In the genomic region with DNA sequence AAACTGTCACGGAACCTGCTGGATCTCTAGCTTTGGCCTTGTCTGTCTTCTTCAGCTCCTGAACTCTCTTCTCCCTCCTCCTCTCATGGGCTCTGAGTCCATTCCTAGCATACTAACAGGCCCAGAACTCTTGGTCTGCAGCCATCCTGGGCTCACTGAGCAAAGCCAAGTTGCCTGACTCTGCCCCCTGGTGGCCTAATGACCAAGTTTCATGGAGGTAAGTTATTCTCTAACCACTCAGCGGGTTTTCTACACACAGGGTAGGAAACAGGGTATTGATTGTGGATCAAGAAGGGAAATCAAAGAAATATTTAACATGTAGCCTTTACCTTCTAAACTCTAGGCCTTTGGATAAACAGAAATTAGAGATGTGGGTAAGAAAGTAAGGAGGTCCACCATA, we compare ENCODE assay signal across 9 mouse cellular contexts. TPM values are rescaled to one million over a fixed set of nuclear protein-coding genes. Genes with fewer than 3 reads are reported as not detected.
A peak's percentile ranks its signal among the peaks of the same experiment; 100 is the strongest.
DNase-seq lines count a peak whose midpoint lies in the region; ATAC-seq and TF ChIP-seq lines count a peak whose summit lies in the region.
"Had no signal": no experiment of that assay in that cellular context is flagged by ENCODE, and none has a peak within 500 bp of the region (broad histone marks: within the 10 kb centered on the region; RNA-seq: fewer than 3 reads in every experiment).

A gene (plus strand): TSS at position 21 of the 400 bp plus-strand sequence.

- no peak within 1 kb of the TSS for H3K4me3 ChIP-seq in bone marrow macrophage, adult 2 months (ENCODE audit: insufficient read depth, low read length)
- H3K4me3 ChIP-seq in heart, embryonic 11.5 days (ENCODE audit: low read depth, low read length): no peak within 1 kb of the TSS
- no peak within 1 kb of the TSS for H3K4me3 ChIP-seq in kidney, postnatal 0 days (replicated peaks; ENCODE audit: low read depth, low read length)
- H3K4me3 ChIP-seq in liver, embryonic 11.5 days (ENCODE audit: low read depth, low read length): no peak within 1 kb of the TSS
- H3K4me3 ChIP-seq in stomach, embryonic 14.5 days (ENCODE audit: low read depth, low read length): no peak within 1 kb of the TSS
- H3K4me3 ChIP-seq: embryonic facial prominence, embryonic 13.5 days had no signal

- peak; percentile 80 for TF ChIP-seq CTCF in bone marrow macrophage, adult 2 months (IDR thresholded peaks at IDR 0.05; ENCODE audit: low read depth, low read length)
- TF ChIP-seq CTCF in kidney, postnatal 0 days (IDR thresholded peaks at IDR 0.05; ENCODE audit: low read depth): peak; percentile 93

- no peak within 1 kb of the TSS for H3K9ac ChIP-seq in heart, embryonic 11.5 days (ENCODE audit: low read depth, low read length)
- H3K9ac ChIP-seq in kidney, postnatal 0 days (ENCODE audit: low read depth, low read length): no peak within 1 kb of the TSS
- H3K9ac ChIP-seq in liver, embryonic 11.5 days (ENCODE audit: low read depth, low read length): no peak within 1 kb of the TSS
- H3K9ac ChIP-seq in stomach, embryonic 14.5 days (replicated peaks; ENCODE audit: low read depth, low read length): no peak within 1 kb of the TSS
- H3K9ac ChIP-seq: embryonic facial prominence, embryonic 13.5 days had no signal

- peaks cover 44% of the 10 kb centered on the region for H3K4me1 ChIP-seq in bone marrow macrophage, adult 2 months (ENCODE audit: control insufficient read depth, insufficient read depth, low read length)
- H3K4me1 ChIP-seq in heart, embryonic 11.5 days (ENCODE audit: control insufficient read depth, insufficient read depth, low read length): 0 out of 2 replicates have a peak, but pooled peaks cover 4% of the 10 kb centered on the region
- H3K4me1 ChIP-seq in kidney, postnatal 0 days (replicated peaks; ENCODE audit: insufficient read depth, low read length): no peaks in the 10 kb centered on the region
- no peaks in the 10 kb centered on the region for H3K4me1 ChIP-seq in liver, embryonic 11.5 days (replicated peaks; ENCODE audit: control insufficient read depth, insufficient read depth, low read length)
- H3K4me1 ChIP-seq in stomach, embryonic 14.5 days (ENCODE audit: control insufficient read depth, insufficient read depth, low read length): peaks cover 8% of the 10 kb centered on the region; the same call in 1 of the 2 replicates

- no peak for TF ChIP-seq POLR2A in bone marrow macrophage, adult 2 months (IDR thresholded peaks at IDR 0.05; ENCODE audit: borderline replicate concordance, low read depth, low read length)

- H3K27ac ChIP-seq in bone marrow macrophage, adult 2 months (ENCODE audit: insufficient read depth, low read depth, low read length): peak within 1 kb of the TSS; percentile 70
- H3K27ac ChIP-seq in heart, embryonic 11.5 days (ENCODE audit: low read depth, low read length): peak within 1 kb of the TSS; percentile 30; the same call in 1 of the 2 replicates
- no peak within 1 kb of the TSS for H3K27ac ChIP-seq in kidney, postnatal 0 days
- no peak within 1 kb of the TSS for H3K27ac ChIP-seq in liver, embryonic 11.5 days (ENCODE audit: low read depth, low read length)
- H3K27ac ChIP-seq in stomach, embryonic 14.5 days (ENCODE audit: low read length): no peak within 1 kb of the TSS
- H3K27ac ChIP-seq: embryonic facial prominence, embryonic 13.5 days had no signal

- ATAC-seq in erythroid progenitor cell, adult 5-6 weeks (replicated peaks; ENCODE audit: low FRiP score, poor library complexity, severe bottlenecking): peak; percentile 90
- ATAC-seq in heart, embryonic 11.5 days (replicated peaks; ENCODE audit: insufficient number of reproducible peaks, low FRiP score, low TSS enrichment): no peak
- ATAC-seq in kidney, postnatal 0 days (replicated peaks; ENCODE audit: low FRiP score, low read depth): peak; percentile 63; the same call in 1 of the 2 replicates
- ATAC-seq in liver, embryonic 11.5 days (replicated peaks; ENCODE audit: low FRiP score): peak; percentile 66
- peak; percentile 51; the same call in 1 of the 2 replicates for ATAC-seq in stomach, embryonic 14.5 days (ENCODE audit: insufficient number of reproducible peaks, insufficient read depth, low FRiP score, low read depth)

- H3K9me3 ChIP-seq in heart, embryonic 11.5 days (replicated peaks; ENCODE audit: control insufficient read depth, low read length): no peaks in the 10 kb centered on the region
- H3K9me3 ChIP-seq in kidney, postnatal 0 days (replicated peaks; ENCODE audit: low read length): no peaks in the 10 kb centered on the region
- no peaks in the 10 kb centered on the region for H3K9me3 ChIP-seq in liver, embryonic 11.5 days (ENCODE audit: control insufficient read depth, low read length)
- H3K9me3 ChIP-seq in stomach, embryonic 14.5 days (ENCODE audit: control insufficient read depth, low read depth, low read length): no peaks in the 10 kb centered on the region
- H3K9me3 ChIP-seq: embryonic facial prominence, embryonic 13.5 days had no signal

- no peak within 1 kb of the TSS for H3K4me2 ChIP-seq in heart, embryonic 11.5 days
- no peak within 1 kb of the TSS for H3K4me2 ChIP-seq in kidney, postnatal 0 days (ENCODE audit: low read length)
- H3K4me2 ChIP-seq in liver, embryonic 11.5 days: no peak within 1 kb of the TSS
- no peak within 1 kb of the TSS for H3K4me2 ChIP-seq in stomach, embryonic 14.5 days (replicated peaks; ENCODE audit: low read depth, low read length)
- H3K4me2 ChIP-seq: embryonic facial prominence, embryonic 13.5 days had no signal

- peak; percentile 89 for DNase-seq in CD4-positive, CD25-positive, alpha-beta regulatory T cell, adult 2 months (ENCODE audit: low read depth, low spot score)
- peak; percentile 88 for DNase-seq in kidney, postnatal 0 days (ENCODE audit: low spot score)
- peak; percentile 66 for DNase-seq in liver, embryonic 11.5 days (ENCODE audit: low spot score)
- DNase-seq in natural killer cell, adult 2 months (ENCODE audit: low spot score in 2 of 2): peak; percentile 68 to 79

- no peaks in the 10 kb centered on the region for H3K27me3 ChIP-seq in heart, embryonic 11.5 days (ENCODE audit: control insufficient read depth, insufficient read depth, low read length)
- no peaks in the 10 kb centered on the region for H3K27me3 ChIP-seq in kidney, postnatal 0 days (ENCODE audit: insufficient read depth, low read length)
- H3K27me3 ChIP-seq in liver, embryonic 11.5 days (replicated peaks; ENCODE audit: control insufficient read depth, insufficient read depth, low read length): no peaks in the 10 kb centered on the region
- H3K27me3 ChIP-seq in stomach, embryonic 14.5 days (ENCODE audit: control insufficient read depth, insufficient read depth, low read length): no peaks in the 10 kb centered on the region
- H3K27me3 ChIP-seq: embryonic facial prominence, embryonic 13.5 days had no signal

- no peaks in the 10 kb centered on the region for H3K36me3 ChIP-seq in heart, embryonic 11.5 days (ENCODE audit: control insufficient read depth, insufficient read depth, low read length)
- H3K36me3 ChIP-seq in kidney, postnatal 0 days (ENCODE audit: insufficient read depth, low read length): no peaks in the 10 kb centered on the region
- no peaks in the 10 kb centered on the region for H3K36me3 ChIP-seq in liver, embryonic 11.5 days (ENCODE audit: control insufficient read depth, insufficient read depth, low read length)
- no peaks in the 10 kb centered on the region for H3K36me3 ChIP-seq in stomach, embryonic 14.5 days (ENCODE audit: control insufficient read depth, insufficient read depth, low read length)
- H3K36me3 ChIP-seq: embryonic facial prominence, embryonic 13.5 days had no signal

- 36% methylated on average over 2 of the region's 2 CpGs for WGBS in heart, embryonic 11.5 days (ENCODE audit: insufficient replicate concordance)
- WGBS in kidney, postnatal 0 days: 42% methylated on average over 2 of the region's 2 CpGs
- WGBS in liver, embryonic 11.5 days: 42% methylated on average over 2 of the region's 2 CpGs
- WGBS in stomach, embryonic 14.5 days: 48% methylated on average over 2 of the region's 2 CpGs

RNA-seq across cellular contexts. Expression of the gene that starts here (rescaled TPM):
- polyA plus RNA-seq in bone marrow macrophage, adult 2 months (2012; ENCODE audit: insufficient read depth, insufficient read length, missing spikeins): not detected in 2 replicates
- 1.4 TPM in 1 of 2 replicates, not detected in the other for total RNA-seq in erythroid progenitor cell, adult 5-6 weeks (2015; ENCODE audit: low replicate concordance)
- 1.7 TPM in 1 of 2 replicates, not detected in the other for total RNA-seq in erythroid progenitor cell, adult 5-6 weeks (2017; ENCODE audit: low replicate concordance)
- 0.14 TPM in 1 of 2 replicates, not detected in the other for polyA plus RNA-seq in heart, embryonic 11.5 days (2014; fragmentation: Nextera tagmentation; extraction: Ambion mirVana)
- polyA plus RNA-seq in kidney, postnatal 0 days (2015; fragmentation: Nextera tagmentation; extraction: Ambion mirVana): not detected in 2 replicates
- polyA plus RNA-seq in liver, embryonic 11.5 days (2014; fragmentation: Nextera tagmentation; extraction: Ambion mirVana): 0.17 TPM in 1 of 2 replicates, not detected in the other
- 0.14 and 0.23 TPM in 2 replicates for polyA plus RNA-seq in stomach, embryonic 14.5 days (2014; fragmentation: Nextera tagmentation; extraction: Ambion mirVana)
- polyA plus RNA-seq: embryonic facial prominence, embryonic 13.5 days had no signal

Comparison
In these comparisons a context has a peak if more than half of its experiments do, and no peak if none do; other contexts are left out.
1. Peak in DNase-seq and ATAC-seq in kidney, postnatal 0 days; RNA of the gene not detected or under 1 TPM.
2. Peak in DNase-seq and ATAC-seq in liver, embryonic 11.5 days; RNA of the gene not detected or under 1 TPM.
3. Peak in ATAC-seq in stomach, embryonic 14.5 days; RNA of the gene not detected or under 1 TPM.
4. H3K27ac ChIP-seq: peak in bone marrow macrophage, adult 2 months (single experiment) and heart, embryonic 11.5 days (single experiment); none in kidney, postnatal 0 days (single experiment), liver, embryonic 11.5 days (single experiment) and stomach, embryonic 14.5 days (single experiment).
5. Peak in every context shown above with its lines, with median percentiles within 50 percentile points of each other: DNase-seq.